Mouse (Mus musculus) heart, adult 2 months (tissue): ENCODE results near the gene Prss44. TPM values are rescaled to one million over a fixed set of nuclear protein-coding genes. Genes with fewer than 3 reads are reported as not detected.
A peak's percentile ranks its signal among the peaks of the same experiment; 100 is the strongest.

Experiments used
- DNase-seq, 2 experiments: peaks; one replicate each; pipeline ENCODE4 v3.0.0; 2021
- H3K27ac ChIP-seq: fragments of 200-600 bp; 2 replicates; pipeline ENCODE4 v1.8.1; 2022
- H3K27me3 ChIP-seq: fragments of 200-500 bp; 2 replicates; pipeline ENCODE4 v1.6.1; 2012; ENCODE audit warnings: mild to moderate bottlenecking, low read length, inconsistent platforms, mixed read lengths; ENCODE audit not compliant: control insufficient read depth, insufficient read depth
- H3K36me3 ChIP-seq: fragments of 200-500 bp; 2 replicates; pipeline ENCODE4 v1.6.1; 2012; ENCODE audit warnings: low read length, inconsistent platforms; ENCODE audit not compliant: control insufficient read depth, insufficient read depth
- H3K4me1 ChIP-seq: fragments of 200-500 bp; 2 replicates; pipeline ENCODE4 v1.6.1; 2011; ENCODE audit warnings: low read length; ENCODE audit not compliant: control insufficient read depth, insufficient read depth
- H3K4me3 ChIP-seq: fragments of 200-600 bp; 2 replicates; pipeline ENCODE4 v1.8.1; 2022
- H3K79me2 ChIP-seq: fragments of 200-500 bp; replicated peaks from 2 replicates; pipeline ENCODE4 v1.6.1; 2012; ENCODE audit warnings: mild to moderate bottlenecking, inconsistent platforms, low read length, moderate library complexity, mixed read lengths; ENCODE audit not compliant: control insufficient read depth, insufficient read depth
- H3K9ac ChIP-seq: fragments of 200-500 bp; 2 replicates; pipeline ENCODE4 v1.6.1; 2012; ENCODE audit warnings: low read depth, mild to moderate bottlenecking, control low read depth, inconsistent platforms, low read length, mixed read lengths
- CTCF ChIP-seq: fragments of 200-600 bp; IDR thresholded peaks from 2 replicates; pipeline ENCODE4 v1.8.1; 2022; ENCODE audit warnings: antibody characterized with exemption, mild to moderate bottlenecking, moderate library complexity
- EP300 ChIP-seq: fragments of 200-500 bp; IDR thresholded peaks from 2 replicates; pipeline ENCODE4 v1.6.1; 2011; ENCODE audit warnings: low read depth, low read length, control low read depth; ENCODE audit not compliant: insufficient read depth
- POLR2A ChIP-seq: fragments of 200-500 bp; IDR thresholded peaks from 2 replicates; pipeline ENCODE4 v1.6.1; 2011; ENCODE audit warnings: mild to moderate bottlenecking, low read depth, low read length, control low read depth; ENCODE audit not compliant: insufficient read depth
- WGBS: fragments of 180-500 bp; shearing (Covaris S2); methylation state at CpG from one replicate; pipeline ENCODE4 v1.1.7; 2018; 5-methylcytosine and 5-hydroxymethylcytosine counted together
- intact Hi-C: fragments of 180-260 bp; cut with DNase I; formaldehyde crosslinking; loops from one replicate; pipeline ENCODE4 v1.15.1; 2025
- long read RNA-seq: library from polyadenylated mRNA; stranded (forward); transcript quantifications from one replicate; pipeline ENCODE4 v2.0.0, GENCODE M21; 2021
- polyA plus RNA-seq: library from polyadenylated mRNA; depleted of rRNA; stranded (reverse); fragments of >200 nt; gene quantifications from 2 replicates; pipeline ENCODE4 v1.2.3, GENCODE M21; 2012; rRNA removed
- total RNA-seq, 2 experiments: library from RNA; stranded (reverse); gene quantifications; 2 replicates each; pipeline ENCODE4 v1.2.3; 2021

The Prss44 gene
- not detected for total RNA-seq
- polyA plus RNA-seq: 0.06 TPM in 1 of 2 replicates, not detected in the other
- long read RNA-seq: 0 reads

GRCm38 (mm10) chr9:110813789-110814188, at the start of gene Prss44:
TSS of gene Prss44 (plus strand) at chr9:110813994.
- Histone ChIP-seq H3K79me2 (no peaks in the 10 kb centered on the region), H3K27ac (no peak within 1 kb of the TSS), H3K27me3 (no peaks in the 10 kb centered on the region), H3K4me1 (no peaks in the 10 kb centered on the region), H3K36me3 (no peaks in the 10 kb centered on the region), H3K4me3 (no peak within 1 kb of the TSS), H3K9ac (no peak within 1 kb of the TSS)
- DNase-seq: no peak
- intact Hi-C loops: no loop called here
- no peak for TF ChIP-seq POLR2A
- no peak for TF ChIP-seq EP300
- no peak for TF ChIP-seq CTCF
- WGBS: 58% methylated on average over 18 of the region's 18 CpGs

- WGBS: 65% methylated on average over 10 of the region's 10 CpGs
- TF ChIP-seq CTCF: no peak
- peak; percentile 58; the same call in 1 of the 2 replicates for TF ChIP-seq POLR2A
- TF ChIP-seq EP300: 0 out of 2 replicates have a peak, but pooled peaks have one; percentile 48
- Histone ChIP-seq H3K4me3 (no peak overlapping the region), H3K36me3 (no peaks in the 10 kb centered on the region), H3K9ac (no peak overlapping the region), H3K79me2 (no peaks in the 10 kb centered on the region), H3K4me1 (no peaks in the 10 kb centered on the region), H3K27ac (no peak overlapping the region), H3K27me3 (no peaks in the 10 kb centered on the region)
- no peak for DNase-seq
- intact Hi-C loops: no loop called here
Observed at GRCm38 (mm10) chr9:110772336-110772735, 41.5 kb upstream of the Prss44 start.

GRCm38 (mm10) chr9:110774403-110775268, 39.2 kb upstream of the Prss44 start:
- no peak overlapping the region for H3K4me3 ChIP-seq
- H3K36me3 ChIP-seq: no peaks in the 10 kb centered on the region
- no peak for DNase-seq
- no peaks in the 10 kb centered on the region for H3K4me1 ChIP-seq
- H3K27me3 ChIP-seq: no peaks in the 10 kb centered on the region
- TF ChIP-seq CTCF: no peak
- no peak for TF ChIP-seq POLR2A
- no peak for TF ChIP-seq EP300
- no peak overlapping the region for H3K27ac ChIP-seq
- no peaks in the 10 kb centered on the region for H3K79me2 ChIP-seq
- 50% methylated on average over 15 of the region's 15 CpGs for WGBS
- intact Hi-C loops: no loop called here
- no peak overlapping the region for H3K9ac ChIP-seq

GRCm38 (mm10) chr9:110775269-110776022, 38.3 kb upstream of the Prss44 start:
- 78% methylated on average over 10 of the region's 10 CpGs for WGBS
- no peak overlapping the region for H3K9ac ChIP-seq
- no peak overlapping the region for H3K27ac ChIP-seq
- no peaks in the 10 kb centered on the region for H3K36me3 ChIP-seq
- TF ChIP-seq EP300: no peak
- no peak for TF ChIP-seq POLR2A
- no peak for TF ChIP-seq CTCF
- no peak for DNase-seq
- no peaks in the 10 kb centered on the region for H3K27me3 ChIP-seq
- no peaks in the 10 kb centered on the region for H3K4me1 ChIP-seq
- H3K79me2 ChIP-seq: no peaks in the 10 kb centered on the region
- no peak overlapping the region for H3K4me3 ChIP-seq
- intact Hi-C loops: no loop called here

- H3K27me3 ChIP-seq: no peaks in the 10 kb centered on the region
- H3K27ac ChIP-seq: no peak overlapping the region
- no peaks in the 10 kb centered on the region for H3K36me3 ChIP-seq
- no peak for DNase-seq
- no peak for TF ChIP-seq EP300
- no peak for TF ChIP-seq POLR2A
- TF ChIP-seq CTCF: no peak
- intact Hi-C loops: loop anchor here (2.0 kb wide), 1 partner anchor 19 kb away; no protein-coding TSS in a partner anchor
- H3K4me3 ChIP-seq: no peak overlapping the region
- no peak overlapping the region for H3K9ac ChIP-seq
- H3K79me2 ChIP-seq: no peaks in the 10 kb centered on the region
- 55% methylated on average over 1 of the region's 1 CpGs for WGBS
- no peaks in the 10 kb centered on the region; the same call in 1 of the 2 replicates for H3K4me1 ChIP-seq
Observed at GRCm38 (mm10) chr9:110778100-110778499, 35.7 kb upstream of the Prss44 start.

GRCm38 (mm10) chr9:110778559-110778958, 35.2 kb upstream of the Prss44 start:
- no peak overlapping the region for H3K4me3 ChIP-seq
- H3K36me3 ChIP-seq: no peaks in the 10 kb centered on the region
- H3K4me1 ChIP-seq: no peaks in the 10 kb centered on the region; the same call in 1 of the 2 replicates
- intact Hi-C loops: loop anchor here (2.0 kb wide), 1 partner anchor 20 kb away; no protein-coding TSS in a partner anchor
- no peaks in the 10 kb centered on the region for H3K79me2 ChIP-seq
- H3K9ac ChIP-seq: no peak overlapping the region
- no peak for TF ChIP-seq POLR2A
- TF ChIP-seq CTCF: no peak
- TF ChIP-seq EP300: no peak
- 86% methylated on average over 7 of the region's 7 CpGs for whole genome bisulfite sequencing
- no peaks in the 10 kb centered on the region for H3K27me3 ChIP-seq
- DNase-seq: no peak
- H3K27ac ChIP-seq: no peak overlapping the region
